In the genomic region with DNA sequence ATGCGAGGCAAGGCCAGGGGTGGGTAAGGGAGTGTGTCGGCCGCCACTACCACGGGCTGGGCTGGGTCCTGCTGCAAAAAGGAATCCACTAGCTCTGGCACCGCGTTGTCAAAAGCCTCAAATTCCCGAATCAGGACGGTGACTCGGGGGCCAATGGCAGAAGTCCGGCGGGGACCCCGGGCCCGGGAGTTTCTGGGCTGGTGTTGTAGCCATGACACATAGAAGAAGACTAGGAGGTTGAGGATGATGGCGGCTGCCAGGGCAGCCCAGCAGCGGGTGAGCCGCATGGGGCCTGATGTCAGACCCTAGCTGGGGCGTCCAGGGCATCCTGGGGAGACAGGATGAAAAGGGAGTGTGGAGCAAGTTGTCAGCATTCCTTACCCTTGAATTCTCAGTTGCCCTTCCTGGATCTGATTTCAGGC, we compare ENCODE assay signal across 9 mouse cellular contexts. TPM values are rescaled to one million over a fixed set of nuclear protein-coding genes. Genes with fewer than 3 reads are reported as not detected.
DNase-seq lines count a peak whose midpoint lies in the region; ATAC-seq lines count a peak whose summit lies in the region.
"Had no signal": no experiment of that assay in that cellular context is flagged by ENCODE, and none has a peak within 500 bp of the region (broad histone marks: within the 10 kb centered on the region; RNA-seq: fewer than 3 reads in every experiment).

No protein-coding gene starts in this region.

- H3K9me3 ChIP-seq in heart, embryonic 15.5 days (replicated peaks): no peaks in the 10 kb centered on the region
- H3K9me3 ChIP-seq in embryonic facial prominence, embryonic 11.5 days (replicated peaks; ENCODE audit: control insufficient read depth, low read length): no peaks in the 10 kb centered on the region
- no peaks in the 10 kb centered on the region for H3K9me3 ChIP-seq in hindbrain, embryonic 15.5 days
- H3K9me3 ChIP-seq in midbrain, embryonic 12.5 days: no peaks in the 10 kb centered on the region

- H3K27me3 ChIP-seq in heart, embryonic 15.5 days: peaks cover 14% of the 10 kb centered on the region
- peaks cover 19% of the 10 kb centered on the region; the same call in 1 of the 2 replicates for H3K27me3 ChIP-seq in embryonic facial prominence, embryonic 11.5 days (ENCODE audit: control insufficient read depth, insufficient read depth, low read length)
- H3K27me3 ChIP-seq in hindbrain, embryonic 15.5 days: no peaks in the 10 kb centered on the region
- peaks cover 40% of the 10 kb centered on the region for H3K27me3 ChIP-seq in midbrain, embryonic 12.5 days

- peaks cover 30% of the 10 kb centered on the region for H3K36me3 ChIP-seq in heart, embryonic 15.5 days
- no peaks in the 10 kb centered on the region; the same call in 1 of the 2 replicates for H3K36me3 ChIP-seq in embryonic facial prominence, embryonic 11.5 days (replicated peaks; ENCODE audit: control insufficient read depth, insufficient read depth, low read depth, low read length)
- H3K36me3 ChIP-seq in hindbrain, embryonic 15.5 days: no peaks in the 10 kb centered on the region; the same call in 1 of the 2 replicates
- peaks cover 25% of the 10 kb centered on the region for H3K36me3 ChIP-seq in midbrain, embryonic 12.5 days

- no peak for ATAC-seq in heart, embryonic 15.5 days (replicated peaks; ENCODE audit: insufficient number of reproducible peaks, insufficient read depth, low FRiP score, low read depth)
- no peak for ATAC-seq in embryonic facial prominence, embryonic 11.5 days (replicated peaks; ENCODE audit: insufficient number of reproducible peaks, low FRiP score, low TSS enrichment, low read depth)
- no peak for ATAC-seq in hindbrain, embryonic 15.5 days (ENCODE audit: low FRiP score, low read depth)
- ATAC-seq in midbrain, embryonic 12.5 days (ENCODE audit: low FRiP score, low read depth): no peak
- no peak for ATAC-seq in CD4-positive, CD25-positive, alpha-beta regulatory T cell, adult 4 months

- DNase-seq in heart, postnatal 4 days: no peak
- DNase-seq in embryonic facial prominence, embryonic 11.5 days (ENCODE audit: low spot score): no peak
- no peak for DNase-seq in natural killer cell, adult 2 months (ENCODE audit: low spot score in 2 of 2)
- no peak for DNase-seq in spleen, postnatal 14 days (ENCODE audit: low spot score in 2 of 2)

- peak overlapping the region; percentile 81 for H3K4me2 ChIP-seq in heart, embryonic 15.5 days
- H3K4me2 ChIP-seq in embryonic facial prominence, embryonic 11.5 days (ENCODE audit: low read depth, low read length): peak overlapping the region; percentile 98
- H3K4me2 ChIP-seq in hindbrain, embryonic 15.5 days: peak overlapping the region; percentile 83
- H3K4me2 ChIP-seq in midbrain, embryonic 12.5 days (replicated peaks): peak overlapping the region; percentile 68

- H3K27ac ChIP-seq in heart, embryonic 15.5 days: no peak overlapping the region
- H3K27ac ChIP-seq in embryonic facial prominence, embryonic 11.5 days (replicated peaks; ENCODE audit: low read depth, low read length): no peak overlapping the region
- H3K27ac ChIP-seq in hindbrain, embryonic 15.5 days (replicated peaks): peak overlapping the region; percentile 95
- peak overlapping the region; percentile 80 for H3K27ac ChIP-seq in midbrain, embryonic 12.5 days (replicated peaks)

- WGBS in heart, embryonic 15.5 days: 38% methylated on average over 17 of the region's 17 CpGs
- WGBS in embryonic facial prominence, embryonic 11.5 days: 9% methylated on average over 17 of the region's 17 CpGs
- WGBS in hindbrain, embryonic 15.5 days: 9% methylated on average over 17 of the region's 17 CpGs
- WGBS in midbrain, embryonic 12.5 days: 8% methylated on average over 17 of the region's 17 CpGs

- peak overlapping the region; percentile 46 for H3K4me3 ChIP-seq in heart, embryonic 15.5 days
- H3K4me3 ChIP-seq in embryonic facial prominence, embryonic 11.5 days (ENCODE audit: low read depth, low read length): peak overlapping the region; percentile 45
- peak overlapping the region; percentile 56 for H3K4me3 ChIP-seq in hindbrain, embryonic 15.5 days
- peak overlapping the region; percentile 45 for H3K4me3 ChIP-seq in midbrain, embryonic 12.5 days
- H3K4me3 ChIP-seq: myocyte had no signal

- peaks cover 29% of the 10 kb centered on the region for H3K4me1 ChIP-seq in heart, embryonic 15.5 days (replicated peaks)
- peaks cover 4% of the 10 kb centered on the region for H3K4me1 ChIP-seq in embryonic facial prominence, embryonic 11.5 days (ENCODE audit: control insufficient read depth, insufficient read depth, low read length)
- peaks cover 62% of the 10 kb centered on the region for H3K4me1 ChIP-seq in hindbrain, embryonic 15.5 days (replicated peaks)
- H3K4me1 ChIP-seq in midbrain, embryonic 12.5 days: peaks cover 38% of the 10 kb centered on the region

- peak overlapping the region; percentile 47 for H3K9ac ChIP-seq in heart, embryonic 15.5 days
- H3K9ac ChIP-seq in embryonic facial prominence, embryonic 11.5 days (replicated peaks; ENCODE audit: low read length): peak overlapping the region; percentile 56
- H3K9ac ChIP-seq in hindbrain, embryonic 15.5 days: peak overlapping the region; percentile 71
- peak overlapping the region; percentile 62 for H3K9ac ChIP-seq in midbrain, embryonic 12.5 days (replicated peaks)

RNA-seq across cellular contexts. Expression of gene Strn4, which starts 4.0 kb away (rescaled TPM):
- 73.9 and 90.0 TPM in 2 replicates for polyA plus RNA-seq in heart, embryonic 15.5 days (2015; fragmentation: Nextera tagmentation; extraction: Ambion mirVana)
- 10 to 100 TPM; 87.0 to 99.9 TPM for total RNA-seq in heart, postnatal 4 days (2021)
- polyA plus RNA-seq in embryonic facial prominence, embryonic 11.5 days (2014; fragmentation: Nextera tagmentation; extraction: Ambion mirVana): 102 and 121 TPM in 2 replicates
- polyA plus RNA-seq in hindbrain, embryonic 15.5 days (2015; fragmentation: Nextera tagmentation; extraction: Ambion mirVana): 171 and 184 TPM in 2 replicates
- polyA plus RNA-seq in midbrain, embryonic 12.5 days (2016; fragmentation: Nextera tagmentation; extraction: Ambion mirVana): 191 and 196 TPM in 2 replicates
- 10 to 100 TPM; 19.2 TPM for polyA plus RNA-seq in CD4-positive, CD25-positive, alpha-beta regulatory T cell, adult 4 months (2017; shearing (Covaris generic))

RNA-seq across cellular contexts. Expression of gene Fkrp, which starts 4.9 kb away (rescaled TPM):
- 30.8 and 32.7 TPM in 2 replicates for polyA plus RNA-seq in heart, embryonic 15.5 days (2015; fragmentation: Nextera tagmentation; extraction: Ambion mirVana)
- 10 to 100 TPM; 45.0 to 49.2 TPM for total RNA-seq in heart, postnatal 4 days (2021)
- 21.0 and 24.9 TPM in 2 replicates for polyA plus RNA-seq in embryonic facial prominence, embryonic 11.5 days (2014; fragmentation: Nextera tagmentation; extraction: Ambion mirVana)
- 46.5 and 50.9 TPM in 2 replicates for polyA plus RNA-seq in hindbrain, embryonic 15.5 days (2015; fragmentation: Nextera tagmentation; extraction: Ambion mirVana)
- 36.9 and 41.2 TPM in 2 replicates for polyA plus RNA-seq in midbrain, embryonic 12.5 days (2016; fragmentation: Nextera tagmentation; extraction: Ambion mirVana)
- polyA plus RNA-seq in CD4-positive, CD25-positive, alpha-beta regulatory T cell, adult 4 months (2017; shearing (Covaris generic)): 10 to 100 TPM in 1 of 2 experiments, 1 to 10 TPM in 1; 6.8 to 11.2 TPM

RNA-seq across cellular contexts. Expression of gene Slc1a5, which starts 30.5 kb away (rescaled TPM):
- polyA plus RNA-seq in heart, embryonic 15.5 days (2015; fragmentation: Nextera tagmentation; extraction: Ambion mirVana): 40.2 and 46.4 TPM in 2 replicates
- 10 to 100 TPM; 28.4 to 28.7 TPM for total RNA-seq in heart, postnatal 4 days (2021)
- polyA plus RNA-seq in embryonic facial prominence, embryonic 11.5 days (2014; fragmentation: Nextera tagmentation; extraction: Ambion mirVana): 19.6 and 19.7 TPM in 2 replicates
- 11.6 and 13.7 TPM in 2 replicates for polyA plus RNA-seq in hindbrain, embryonic 15.5 days (2015; fragmentation: Nextera tagmentation; extraction: Ambion mirVana)
- 33.3 and 33.6 TPM in 2 replicates for polyA plus RNA-seq in midbrain, embryonic 12.5 days (2016; fragmentation: Nextera tagmentation; extraction: Ambion mirVana)
- polyA plus RNA-seq in CD4-positive, CD25-positive, alpha-beta regulatory T cell, adult 4 months (2017; shearing (Covaris generic)): 100 to 1,000 TPM; 142 to 182 TPM

RNA-seq across cellular contexts. Expression of gene Prkd2, which starts 31.0 kb away (rescaled TPM):
- polyA plus RNA-seq in heart, embryonic 15.5 days (2015; fragmentation: Nextera tagmentation; extraction: Ambion mirVana): 9.9 and 13.3 TPM in 2 replicates
- 10 to 100 TPM; 23.0 to 23.4 TPM for total RNA-seq in heart, postnatal 4 days (2021)
- 10.1 and 11.4 TPM in 2 replicates for polyA plus RNA-seq in embryonic facial prominence, embryonic 11.5 days (2014; fragmentation: Nextera tagmentation; extraction: Ambion mirVana)
- 6.2 and 6.7 TPM in 2 replicates for polyA plus RNA-seq in hindbrain, embryonic 15.5 days (2015; fragmentation: Nextera tagmentation; extraction: Ambion mirVana)
- polyA plus RNA-seq in midbrain, embryonic 12.5 days (2016; fragmentation: Nextera tagmentation; extraction: Ambion mirVana): 10.2 and 12.0 TPM in 2 replicates
- 10 to 100 TPM; 57.3 to 60.0 TPM for polyA plus RNA-seq in CD4-positive, CD25-positive, alpha-beta regulatory T cell, adult 4 months (2017; shearing (Covaris generic))

Comparison
In these comparisons a context has a peak if more than half of its experiments do, and no peak if none do; other contexts are left out.
1. H3K27ac ChIP-seq: peak in hindbrain, embryonic 15.5 days (single experiment) and midbrain, embryonic 12.5 days (single experiment); none in heart, embryonic 15.5 days (single experiment) and embryonic facial prominence, embryonic 11.5 days (single experiment).
2. Peak in every context shown above with its lines, with median percentiles within 50 percentile points of each other: H3K4me2 ChIP-seq, H3K4me3 ChIP-seq and H3K9ac ChIP-seq.